Mouse (Mus musculus) midbrain, embryonic 14.5 days (tissue): ENCODE results near the gene Txndc8. TPM values are rescaled to one million over a fixed set of nuclear protein-coding genes. Genes with fewer than 3 reads are reported as not detected.
A peak's percentile ranks its signal among the peaks of the same experiment; 100 is the strongest.

Source experiments
- ATAC-seq: fragments of 200-750 bp; cut with Nextera tagmentation; 2 replicates; pipeline ENCODE4 v1.8.0; 2017; ENCODE audit warnings: moderate number of reproducible peaks, moderate library complexity; ENCODE audit not compliant: low FRiP score, low TSS enrichment
- DNase-seq: peaks from one replicate; pipeline ENCODE4 v3.0.0-alpha.2; 2015
- H3K27ac ChIP-seq: fragments of 300-500 bp; sonication (generic); replicated peaks from 2 replicates; pipeline ENCODE4 v1.5.1; 2014; ENCODE audit warnings: mild to moderate bottlenecking, low read depth, low read length, moderate library complexity
- H3K27me3 ChIP-seq: fragments of 300-500 bp; sonication (generic); 2 replicates; pipeline ENCODE4 v1.6.1; 2014; ENCODE audit warnings: low read length, control low read depth, mixed read lengths; ENCODE audit not compliant: control insufficient read depth, insufficient read depth
- H3K36me3 ChIP-seq: fragments of 300-500 bp; sonication (generic); 2 replicates; pipeline ENCODE4 v1.6.1; 2014; ENCODE audit warnings: low read length, control low read depth; ENCODE audit not compliant: control insufficient read depth, insufficient read depth
- H3K4me1 ChIP-seq: fragments of 300-500 bp; sonication (generic); 2 replicates; pipeline ENCODE4 v1.6.1; 2014; ENCODE audit warnings: mild to moderate bottlenecking, antibody characterized with exemption, low read length, control low read depth; ENCODE audit not compliant: control insufficient read depth, insufficient read depth
- H3K4me2 ChIP-seq: fragments of 300-500 bp; sonication (generic); 2 replicates; pipeline ENCODE4 v1.6.1; 2014; ENCODE audit warnings: mild to moderate bottlenecking, low read length, moderate library complexity
- H3K4me3 ChIP-seq: fragments of 300-500 bp; sonication (generic); replicated peaks from 2 replicates; pipeline ENCODE4 v1.5.1; 2014; ENCODE audit warnings: low read depth, low read length
- H3K9ac ChIP-seq: fragments of 300-500 bp; sonication (generic); replicated peaks from 2 replicates; pipeline ENCODE4 v1.6.1; 2014; ENCODE audit warnings: mild to moderate bottlenecking, low read length, moderate library complexity
- H3K9me3 ChIP-seq: fragments of 300-500 bp; sonication (generic); 2 replicates; pipeline ENCODE4 v1.6.1; 2016; ENCODE audit warnings: low read length, control low read depth, mixed read lengths; ENCODE audit not compliant: control insufficient read depth
- WGBS: fragments of 180-500 bp; shearing (Covaris S2); extraction: QIAGEN DNeasy Blood & Tissue Kit; methylation state at CpG from one replicate; pipeline ENCODE4 v1.1.7; 2014; 5-methylcytosine and 5-hydroxymethylcytosine counted together
- polyA plus RNA-seq: library from polyadenylated mRNA; unstranded; fragments of >200 nt; fragmentation: Nextera tagmentation; extraction: Ambion mirVana; gene quantifications from 2 replicates; pipeline ENCODE4 v1.2.1, GENCODE M21; 2014

Gene Txndc8
- polyA plus RNA-seq, 1 experiment from 2014 or later = not detected

DNA sequence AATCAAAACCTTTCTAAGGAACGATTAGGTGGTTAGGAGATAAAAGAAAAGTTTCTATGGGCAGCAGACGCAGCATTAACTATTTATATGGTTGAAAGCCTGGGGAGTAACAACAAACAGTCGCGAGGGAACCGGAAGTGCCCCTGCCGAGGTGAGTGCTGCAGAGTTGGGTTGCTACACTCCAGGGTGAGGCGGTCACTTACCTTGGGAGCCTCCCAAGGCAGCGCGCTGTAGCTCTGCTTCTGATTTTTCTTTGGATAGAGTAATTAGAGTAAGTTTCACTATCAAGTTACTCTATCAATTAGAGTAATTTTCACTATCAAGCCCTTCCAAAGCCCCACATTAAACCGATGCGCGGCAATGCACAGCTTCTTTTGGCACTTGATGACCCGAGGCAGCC lies 25.7 kb upstream of the Txndc8 start:
- Histone ChIP-seq H3K9ac (no peak overlapping the region), H3K4me3 (no peak overlapping the region), H3K36me3 (no peaks in the 10 kb centered on the region), H3K27me3 (no peaks in the 10 kb centered on the region), H3K27ac (no peak overlapping the region), H3K4me2 (peak overlapping the region; percentile 4; the same call in 1 of the 2 replicates), H3K9me3 (peaks cover 5% of the 10 kb centered on the region; the same call in 1 of the 2 replicates), H3K4me1 (no peaks in the 10 kb centered on the region)
- WGBS = 59% methylated on average over 13 of the region's 13 CpGs
- ATAC-seq (no peak), DNase-seq (no peak)

DNA sequence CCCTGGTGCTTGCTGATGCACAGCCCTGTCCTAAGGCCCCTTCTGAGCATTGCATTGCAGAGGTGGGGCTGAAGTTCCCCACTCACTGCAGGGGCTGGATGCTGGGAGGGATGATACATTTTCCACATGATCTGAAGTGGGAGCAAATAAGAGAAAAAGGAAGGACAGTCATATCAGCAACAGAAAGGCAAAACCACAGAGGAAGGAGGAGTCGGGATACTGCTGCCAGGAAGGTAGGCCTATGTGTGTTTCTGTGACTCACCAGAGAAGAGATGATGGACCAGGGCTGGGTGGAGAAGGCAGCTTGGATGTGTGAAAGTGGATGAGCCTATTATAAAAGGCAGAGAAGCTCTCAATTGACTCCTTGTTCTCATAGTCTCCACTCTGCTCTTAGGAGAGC lies 23.8 kb upstream of the Txndc8 start:
- WGBS = 84% methylated on average over 1 of the region's 1 CpGs
- DNase-seq = no peak
- no peak overlapping the region for H3K4me2 ChIP-seq
- no peak overlapping the region for H3K4me3 ChIP-seq
- no peak overlapping the region for H3K9ac ChIP-seq
- H3K27me3 ChIP-seq = no peaks in the 10 kb centered on the region
- no peaks in the 10 kb centered on the region for H3K36me3 ChIP-seq
- no peaks in the 10 kb centered on the region for H3K4me1 ChIP-seq
- no peak for ATAC-seq
- H3K9me3 ChIP-seq = peaks cover 5% of the 10 kb centered on the region; the same call in 1 of the 2 replicates
- H3K27ac ChIP-seq = no peak overlapping the region

DNA sequence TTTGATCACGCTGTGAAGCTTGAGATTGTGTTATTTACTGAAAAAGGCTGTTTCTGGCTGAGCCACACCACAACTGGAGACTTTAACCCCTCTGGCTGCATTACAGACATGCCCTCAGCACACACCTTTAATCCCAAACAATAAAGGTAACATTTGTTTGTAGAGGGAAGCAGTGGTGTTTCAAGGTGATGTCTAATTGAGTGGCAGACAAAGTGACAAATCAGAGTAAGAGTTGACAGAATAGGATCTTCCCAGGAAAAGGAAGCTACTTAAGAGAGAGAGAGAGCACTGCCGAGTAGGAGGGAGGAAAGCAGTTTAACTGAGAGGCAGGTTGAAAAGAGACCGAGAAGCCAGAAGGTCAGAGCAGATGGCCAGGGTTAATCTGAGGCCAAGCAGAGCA lies 5.4 kb downstream of the Txndc8 start:
- H3K27ac ChIP-seq = no peak overlapping the region
- H3K36me3 ChIP-seq = no peaks in the 10 kb centered on the region
- H3K9me3 ChIP-seq = no peaks in the 10 kb centered on the region
- no peak overlapping the region for H3K4me2 ChIP-seq
- 69% methylated on average over 3 of the region's 3 CpGs for WGBS
- ATAC-seq (no peak), DNase-seq (no peak)
- no peak overlapping the region for H3K9ac ChIP-seq
- no peaks in the 10 kb centered on the region for H3K27me3 ChIP-seq
- no peak overlapping the region for H3K4me3 ChIP-seq
- H3K4me1 ChIP-seq = no peaks in the 10 kb centered on the region

DNA sequence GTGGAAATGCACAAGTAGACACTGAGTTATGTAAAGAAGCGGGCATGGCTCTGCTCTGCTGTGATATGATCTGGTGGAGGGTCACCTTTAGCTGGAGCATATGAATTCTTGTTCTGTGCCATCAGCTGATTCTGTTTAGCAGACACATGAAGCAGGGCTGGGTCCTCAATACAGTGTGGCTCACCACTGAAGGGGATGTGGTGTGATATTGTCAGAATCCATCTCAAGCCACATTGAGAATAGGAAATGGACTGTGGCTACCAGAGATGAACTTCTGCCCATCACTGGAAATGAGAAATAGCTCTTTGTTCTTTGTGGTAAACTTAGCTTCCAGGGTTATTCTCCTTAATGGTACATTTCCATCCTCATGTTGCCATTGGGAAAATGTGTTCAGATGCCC lies 17.5 kb downstream of the Txndc8 start:
- H3K27me3 ChIP-seq = no peaks in the 10 kb centered on the region
- H3K4me2 ChIP-seq = no peak overlapping the region
- ATAC-seq (no peak), DNase-seq (no peak)
- no peak overlapping the region for H3K27ac ChIP-seq
- no peaks in the 10 kb centered on the region for H3K4me1 ChIP-seq
- H3K9ac ChIP-seq = no peak overlapping the region
- no peaks in the 10 kb centered on the region for H3K9me3 ChIP-seq
- H3K36me3 ChIP-seq = no peaks in the 10 kb centered on the region
- 80% methylated on average over 1 of the region's 1 CpGs for WGBS
- H3K4me3 ChIP-seq = no peak overlapping the region

DNA sequence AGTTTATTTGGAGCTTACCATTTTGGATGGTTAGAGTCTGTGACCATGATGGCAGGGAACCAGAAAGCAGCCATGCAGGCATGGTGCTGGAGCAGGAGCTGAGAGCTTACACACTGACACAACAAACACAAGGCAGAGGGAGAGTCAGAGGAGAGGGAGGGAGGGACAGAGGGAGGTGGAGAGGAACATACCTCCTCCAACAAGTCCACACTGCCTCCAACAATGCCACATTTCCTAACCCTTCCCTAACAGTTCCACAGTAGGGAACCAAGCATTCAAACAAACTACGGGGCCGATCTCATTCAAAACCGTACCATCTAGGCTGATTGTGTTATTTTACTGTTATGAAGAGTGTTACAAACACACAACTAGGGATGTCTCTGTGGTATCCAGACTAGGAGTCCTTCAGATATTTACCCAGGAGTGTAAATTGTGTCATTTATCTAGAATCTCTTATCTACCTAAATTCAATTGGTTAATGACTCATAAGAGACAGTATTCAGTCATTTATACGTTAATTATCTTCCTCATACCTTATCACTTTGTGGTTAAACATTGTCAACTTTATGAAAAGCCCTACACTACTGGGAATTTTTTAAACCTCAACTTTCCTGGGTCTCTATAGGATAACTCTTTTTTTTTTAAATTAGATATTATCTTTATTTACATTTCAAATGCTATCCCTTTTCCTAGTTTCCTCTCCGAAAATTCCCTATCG lies 34.4 kb downstream of the Txndc8 start:
- Histone ChIP-seq H3K4me3 (no peak overlapping the region), H3K36me3 (no peaks in the 10 kb centered on the region), H3K27me3 (no peaks in the 10 kb centered on the region), H3K4me2 (no peak overlapping the region), H3K27ac (no peak overlapping the region), H3K9me3 (no peaks in the 10 kb centered on the region), H3K4me1 (no peaks in the 10 kb centered on the region), H3K9ac (no peak overlapping the region)
- ATAC-seq = no peak
- 89% methylated on average over 6 of the region's 6 CpGs for WGBS
- DNase-seq = no peak

DNA sequence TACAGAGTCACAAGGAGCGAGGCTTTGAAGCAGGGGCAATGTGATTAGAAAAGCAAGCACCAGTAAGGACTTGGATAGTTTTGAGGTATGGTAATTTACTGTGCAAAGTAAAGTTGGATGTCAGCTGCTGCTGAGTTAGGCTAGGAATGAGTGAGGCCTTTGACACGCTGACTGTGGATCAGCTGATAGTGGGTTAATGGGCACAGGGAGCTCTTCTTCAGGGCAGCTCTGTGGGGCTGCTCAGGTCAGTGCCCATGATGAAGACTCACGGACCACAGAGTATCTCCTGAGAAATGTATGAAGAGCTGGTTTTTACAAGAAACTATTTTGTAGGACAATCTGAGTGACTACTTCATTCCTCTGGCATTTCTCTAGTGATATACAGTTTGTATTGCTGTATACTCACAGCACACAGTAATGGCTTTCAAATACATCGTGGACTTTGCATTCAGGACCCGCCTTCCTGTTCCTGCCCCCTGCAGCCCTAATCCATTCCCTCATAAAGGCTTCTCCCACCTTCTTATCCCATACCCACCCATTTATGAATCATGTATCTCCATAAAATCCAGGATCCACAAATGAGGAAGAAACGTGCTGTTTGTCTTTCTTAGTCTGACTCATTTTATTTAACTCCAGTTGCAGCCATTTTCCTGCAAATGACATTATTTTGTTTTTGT lies 35.2 kb downstream of the Txndc8 start:
- no peak overlapping the region for H3K27ac ChIP-seq
- H3K4me2 ChIP-seq = no peak overlapping the region
- H3K9me3 ChIP-seq = no peaks in the 10 kb centered on the region
- ATAC-seq (no peak), DNase-seq (no peak)
- H3K27me3 ChIP-seq = no peaks in the 10 kb centered on the region
- H3K36me3 ChIP-seq = no peaks in the 10 kb centered on the region
- no peak overlapping the region for H3K4me3 ChIP-seq
- H3K4me1 ChIP-seq = no peaks in the 10 kb centered on the region
- WGBS = 82% methylated on average over 6 of the region's 6 CpGs
- no peak overlapping the region for H3K9ac ChIP-seq

DNA sequence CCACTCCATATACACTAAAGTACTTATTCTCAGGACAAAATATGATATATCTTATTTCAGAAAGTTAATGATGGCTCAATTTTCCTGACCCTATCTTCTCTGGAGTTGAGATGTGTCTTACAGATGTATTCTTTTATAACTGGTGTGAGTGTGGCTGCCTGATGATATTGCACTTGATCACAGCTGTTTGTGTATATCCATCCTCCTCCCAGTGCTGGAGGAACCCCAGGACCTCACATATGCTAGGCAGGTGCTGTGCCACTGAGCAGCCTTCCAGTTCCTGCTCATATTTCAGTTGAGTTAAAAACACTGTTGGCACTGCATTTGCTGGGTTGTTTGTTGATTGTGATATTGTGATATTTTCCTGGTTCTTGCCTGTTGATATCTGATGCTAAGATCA lies 38.6 kb downstream of the Txndc8 start:
- H3K36me3 ChIP-seq = no peaks in the 10 kb centered on the region
- DNase-seq = no peak
- no peak overlapping the region for H3K4me3 ChIP-seq
- no peaks in the 10 kb centered on the region for H3K4me1 ChIP-seq
- H3K9ac ChIP-seq = no peak overlapping the region
- no peaks in the 10 kb centered on the region for H3K27me3 ChIP-seq
- H3K27ac ChIP-seq = no peak overlapping the region
- ATAC-seq = no peak
- H3K9me3 ChIP-seq = no peaks in the 10 kb centered on the region
- no peak overlapping the region for H3K4me2 ChIP-seq

DNA sequence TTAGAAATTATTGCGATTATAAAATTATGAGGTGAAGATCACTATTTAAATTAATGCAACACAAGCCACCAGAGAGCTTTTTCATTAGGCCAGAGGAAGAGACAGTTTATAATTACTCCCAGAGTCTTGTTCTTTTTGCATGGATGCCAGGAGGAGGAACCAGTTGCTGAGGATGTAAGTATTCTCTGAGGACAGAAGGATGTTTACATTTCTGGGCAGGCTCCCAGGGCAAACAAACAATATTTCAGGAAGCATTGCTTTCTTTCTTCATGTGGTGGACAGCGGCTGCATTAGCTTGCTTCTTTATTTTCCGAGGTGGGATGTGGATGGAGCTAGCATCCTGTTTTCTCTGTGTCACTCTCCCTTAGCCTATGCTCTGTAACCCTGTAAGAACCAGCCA lies 41.7 kb downstream of the Txndc8 start:
- Histone ChIP-seq H3K4me2 (no peak overlapping the region), H3K27me3 (no peaks in the 10 kb centered on the region), H3K27ac (no peak overlapping the region), H3K4me1 (no peaks in the 10 kb centered on the region), H3K4me3 (no peak overlapping the region), H3K9me3 (no peaks in the 10 kb centered on the region), H3K36me3 (no peaks in the 10 kb centered on the region), H3K9ac (no peak overlapping the region)
- no peak for DNase-seq
- ATAC-seq = no peak
- WGBS = 75% methylated on average over 3 of the region's 3 CpGs

DNA sequence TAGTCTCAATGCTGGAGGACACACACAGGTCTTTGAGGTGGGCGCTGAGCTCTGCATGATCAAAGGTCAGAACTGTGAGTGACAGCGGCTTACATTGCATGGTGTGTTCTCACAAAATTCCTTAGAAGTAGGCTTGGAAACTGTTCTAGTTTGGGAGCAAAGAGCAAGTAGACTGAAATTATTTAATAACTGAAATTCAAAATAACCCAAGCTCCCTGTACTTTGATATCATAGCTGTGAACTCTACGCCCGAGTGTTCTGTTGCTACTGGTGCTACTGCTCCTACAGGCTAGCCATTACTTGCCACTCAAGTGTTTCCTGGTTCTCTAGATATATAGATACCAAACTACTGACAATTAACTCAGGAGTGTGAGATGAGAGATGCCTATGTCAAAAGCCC lies 43.4 kb downstream of the Txndc8 start:
- Histone ChIP-seq H3K4me3 (no peak overlapping the region), H3K27me3 (no peaks in the 10 kb centered on the region), H3K9ac (no peak overlapping the region), H3K4me2 (no peak overlapping the region), H3K36me3 (no peaks in the 10 kb centered on the region), H3K9me3 (no peaks in the 10 kb centered on the region), H3K4me1 (no peaks in the 10 kb centered on the region), H3K27ac (no peak overlapping the region)
- no peak for DNase-seq
- ATAC-seq = no peak
- WGBS = 97% methylated on average over 4 of the region's 4 CpGs
